Mouse (Mus musculus): ENCODE data around the gene Sox15. TPM values are rescaled to one million over a fixed set of nuclear protein-coding genes. Genes with fewer than 3 reads are reported as not detected.
"Not testable (repeated sequence)": the region's sequence is repeated elsewhere in the genome, so short reads cannot be mapped to it uniquely, and the experiment has no call there.

Sox15 gene
- total RNA-seq, 2 experiments from 2014 or later = not detected

- DNase-seq = not testable (repeated sequence)
Observed at GRCm38 (mm10) chr11:69702886-69703285, 47.8 kb downstream of the Sox15 start.

GRCm38 (mm10) chr11:69703381-69703780 lies 48.3 kb downstream of the Sox15 start:
- not testable (repeated sequence) for DNase-seq

GRCm38 (mm10) chr11:69703814-69704612 lies 48.9 kb downstream of the Sox15 start:
- DNase-seq = no peak

GRCm38 (mm10) chr11:69704613-69705010 lies 49.5 kb downstream of the Sox15 start:
- DNase-seq = no peak

Small RNA genes within 50 kb of the gene (microRNA-seq; reads per million reads assigned to microRNA genes)
- 7.8 reads per million, percentile 10 among the genes with 10 or more reads in this experiment for gene Mir1934
- gene Mir467f = not detected

Other genes with a start within 250 kb of the Sox15 start
- gene Kdm6b, start 241.6 kb upstream of the Sox15 start, total RNA-seq (2021) = 10 to 100 TPM; 49.0 to 53.4 TPM
- under 1 TPM; 0.30 TPM for gene Dnah2, start 106.2 kb upstream of the Sox15 start, total RNA-seq (2021)
- gene Efnb3, start 95.1 kb upstream of the Sox15 start, total RNA-seq (2021) = 1 to 10 TPM; 2.2 to 3.8 TPM
- gene Wrap53, start 75.1 kb upstream of the Sox15 start, total RNA-seq (2021) = 10 to 100 TPM in 1 of 2 experiments, 1 to 10 TPM in 1; 8.1 to 12.5 TPM
- 10 to 100 TPM; 59.9 to 75.9 TPM for gene Trp53, start 75.0 kb upstream of the Sox15 start, total RNA-seq (2021)
- gene Atp1b2, start 49.4 kb upstream of the Sox15 start, total RNA-seq (2021) = 10 to 100 TPM; 38.6 to 52.9 TPM
- gene Shbg, start 37.4 kb upstream of the Sox15 start, total RNA-seq (2021) = under 1 TPM; 0.27 to 0.36 TPM
- gene Sat2, start 33.3 kb upstream of the Sox15 start, total RNA-seq (2021) = 10 to 100 TPM in 1 of 2 experiments, 1 to 10 TPM in 1; 9.2 to 10.1 TPM
- 10 to 100 TPM; 61.9 to 80.2 TPM for gene Fxr2, start 22.3 kb upstream of the Sox15 start, total RNA-seq (2021)
- 100 to 1,000 TPM; 114 to 116 TPM for gene Mpdu1, start 7.3 kb downstream of the Sox15 start, total RNA-seq (2021)
- 10 to 100 TPM in 1 of 2 experiments, 1 to 10 TPM in 1; 9.8 to 12.0 TPM for gene Cd68, start 10.8 kb downstream of the Sox15 start, total RNA-seq (2021)
- 100 to 1,000 TPM; 598 to 631 TPM for gene Eif4a1, start 17.1 kb downstream of the Sox15 start, total RNA-seq (2021)
- 10 to 100 TPM; 62.6 to 76.3 TPM for gene Senp3, start 26.8 kb downstream of the Sox15 start, total RNA-seq (2021)
- 1 to 10 TPM; 2.0 to 5.0 TPM for gene Tnfsf13, start 30.5 kb downstream of the Sox15 start, total RNA-seq (2021)
- gene Tnfsf12, start 40.5 kb downstream of the Sox15 start, total RNA-seq (2021) = 10 to 100 TPM; 18.1 to 19.2 TPM
- 1 to 10 TPM; 4.2 to 5.1 TPM for gene Tnfsfm13, start 40.8 kb downstream of the Sox15 start, total RNA-seq (2021)
- gene Polr2a, start 103.3 kb downstream of the Sox15 start, total RNA-seq (2021) = 10 to 100 TPM; 53.9 to 67.5 TPM
- gene Slc35g3, start 106.7 kb downstream of the Sox15 start, total RNA-seq (2021) = not detected
- gene Zbtb4, start 110.6 kb downstream of the Sox15 start, total RNA-seq (2021) = 10 to 100 TPM; 35.5 to 41.2 TPM
- gene Chrnb1, start 140.6 kb downstream of the Sox15 start, total RNA-seq (2021) = 1 to 10 TPM; 2.3 to 7.9 TPM
- gene Fgf11, start 146.5 kb downstream of the Sox15 start, total RNA-seq (2021) = 1 to 10 TPM; 2.4 to 3.8 TPM
- gene Tmem102, start 150.3 kb downstream of the Sox15 start, total RNA-seq (2021) = 1 to 10 TPM; 1.0 TPM
- gene Gm39566, start 160.0 kb downstream of the Sox15 start, total RNA-seq (2021) = not detected
- not detected for gene Spem2, start 163.2 kb downstream of the Sox15 start, total RNA-seq (2021)
- not detected for gene Spem1, start 166.9 kb downstream of the Sox15 start, total RNA-seq (2021)
- 10 to 100 TPM; 17.3 to 23.5 TPM for gene Nlgn2, start 182.5 kb downstream of the Sox15 start, total RNA-seq (2021)
- gene Tmem256, start 183.2 kb downstream of the Sox15 start, total RNA-seq (2021) = 100 to 1,000 TPM; 137 to 145 TPM
- gene Plscr3, start 191.1 kb downstream of the Sox15 start, total RNA-seq (2021) = 10 to 100 TPM; 49.2 to 59.2 TPM
- gene Tnk1, start 203.4 kb downstream of the Sox15 start, total RNA-seq (2021) = under 1 TPM; 0.12 to 0.24 TPM
- gene Tmem95, start 222.7 kb downstream of the Sox15 start, total RNA-seq (2021) = not detected
- 1 to 10 TPM; 4.1 to 4.2 TPM for gene Kctd11, start 226.1 kb downstream of the Sox15 start, total RNA-seq (2021)
- gene Acap1, start 240.2 kb downstream of the Sox15 start, total RNA-seq (2021) = 1 to 10 TPM; 4.3 to 4.7 TPM
- gene 2810408A11Rik, start 245.7 kb downstream of the Sox15 start, total RNA-seq (2021) = 1 to 10 TPM; 3.1 to 3.2 TPM
- gene Neurl4, start 245.8 kb downstream of the Sox15 start, total RNA-seq (2021) = 10 to 100 TPM; 33.6 to 48.1 TPM